Mouse (Mus musculus): ENCODE results near the gene Foxred2.
A peak's percentile ranks its signal among the peaks of the same experiment; 100 is the strongest.

The Foxred2 gene

DNA sequence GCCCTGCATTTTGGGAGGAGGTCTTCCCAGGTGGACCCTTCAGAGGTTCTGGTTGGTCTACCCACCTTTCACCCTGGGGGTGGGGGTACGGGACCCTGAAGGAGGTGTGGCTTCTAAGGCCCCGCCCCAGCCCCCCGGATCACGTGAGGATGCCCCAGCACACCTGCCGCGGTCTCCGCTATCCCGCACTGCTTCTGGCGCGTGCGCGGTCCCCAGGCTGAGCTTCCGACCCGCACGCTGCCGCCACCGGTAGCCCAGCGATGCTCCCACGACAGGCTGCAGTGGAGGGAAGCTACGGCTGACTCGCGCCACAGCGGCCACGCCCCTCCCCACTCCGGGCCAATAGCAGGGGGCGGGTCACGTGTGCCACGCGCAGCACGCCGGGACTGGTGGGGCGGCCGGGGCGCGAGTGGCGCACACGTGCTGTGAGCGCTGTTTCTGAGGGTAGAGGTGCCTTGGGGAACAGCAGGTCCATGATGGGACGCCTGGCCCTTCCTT, at the start of gene Foxred2:
Foxred2 (minus strand) TSS at position 319 of the 498 bp plus-strand sequence.
- peak; percentile 85 for DNase-seq (ENCODE audit: low read depth, low spot score)

DNA sequence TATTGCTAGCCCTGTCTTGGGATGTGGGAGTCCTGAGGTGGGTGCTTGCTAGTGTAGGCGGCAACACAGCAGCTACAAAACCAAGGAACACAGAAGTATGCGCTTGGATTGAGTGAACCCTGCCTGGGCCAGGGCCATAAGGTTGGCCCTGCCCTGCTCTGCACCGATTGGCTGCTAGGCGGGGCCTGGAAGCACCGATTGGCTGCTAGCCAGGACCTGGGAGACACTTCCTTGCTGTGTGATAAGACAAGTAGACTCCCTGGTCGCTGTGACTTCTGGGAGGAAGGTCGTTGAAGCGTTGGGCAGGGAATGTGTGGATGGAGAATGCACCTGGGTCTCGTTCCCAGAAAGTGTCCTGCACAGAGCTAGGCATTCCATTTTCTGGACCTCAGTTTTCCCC, 47.4 kb upstream of the Foxred2 start:
- peak; percentile 93 for DNase-seq (ENCODE audit: low read depth, low spot score)

DNA sequence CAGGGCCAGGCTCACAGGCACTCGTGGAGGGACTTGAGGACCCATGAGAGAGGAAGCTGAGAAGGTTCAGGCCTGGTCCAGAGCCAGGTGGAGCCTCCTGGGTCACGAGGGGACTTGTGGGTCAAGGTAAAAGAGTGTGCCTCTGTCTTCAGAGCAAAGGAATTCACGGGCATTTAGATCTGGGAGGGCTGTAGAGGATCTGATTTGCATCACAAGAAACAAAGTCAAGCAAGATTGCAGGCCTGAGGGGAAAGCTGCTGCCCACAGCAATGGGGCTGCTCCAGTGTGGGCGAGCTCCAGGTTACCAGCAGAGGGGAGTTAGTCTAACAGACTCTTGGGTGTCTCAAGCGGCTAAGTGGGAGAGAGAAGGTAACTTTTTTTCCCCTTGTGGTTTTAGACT, 44.9 kb upstream of the Foxred2 start:
- peak; percentile 83 for DNase-seq (ENCODE audit: low read depth, low spot score)

DNA sequence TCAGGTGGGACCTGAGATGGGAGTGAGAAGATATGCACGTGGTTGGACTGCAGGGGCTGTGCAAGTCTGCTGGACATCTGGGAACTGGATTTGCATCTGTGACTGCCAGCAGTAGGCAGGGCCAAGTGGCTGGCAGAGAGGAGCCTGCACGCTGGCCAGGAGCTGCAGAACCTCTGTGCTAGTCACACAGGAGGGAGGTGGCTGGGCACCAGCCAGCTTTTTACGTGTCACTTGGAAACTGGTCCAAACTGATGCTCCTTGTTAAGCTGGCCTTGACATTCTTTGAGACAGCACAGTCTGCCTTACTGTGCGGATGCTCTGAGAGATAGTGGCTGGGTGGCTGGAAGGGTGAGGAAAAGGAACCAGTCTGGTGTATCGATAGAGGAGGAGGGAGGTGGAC, 32.0 kb upstream of the Foxred2 start:
- no peak for DNase-seq (ENCODE audit: low read depth, low spot score)

DNA sequence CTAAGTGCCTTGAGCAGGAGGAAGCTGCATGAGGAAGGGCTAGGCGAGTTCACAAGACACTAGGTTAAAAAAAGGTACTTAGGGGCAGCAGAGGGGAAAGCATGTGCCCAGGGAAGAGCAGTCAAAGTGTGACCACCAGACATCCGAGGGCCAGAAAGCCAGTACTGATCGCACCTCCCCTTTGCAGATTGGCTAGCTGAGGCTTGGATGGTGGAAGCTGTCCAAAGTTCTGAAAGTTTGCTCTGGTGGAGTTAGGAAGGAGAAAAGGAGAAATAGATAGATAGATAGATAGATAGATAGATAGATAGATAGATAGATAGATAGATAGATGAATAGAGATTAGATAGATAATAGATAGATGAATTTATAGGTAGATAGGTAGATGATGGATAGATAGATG, 26.9 kb upstream of the Foxred2 start:
- DNase-seq (ENCODE audit: low read depth, low spot score), result no peak

DNA sequence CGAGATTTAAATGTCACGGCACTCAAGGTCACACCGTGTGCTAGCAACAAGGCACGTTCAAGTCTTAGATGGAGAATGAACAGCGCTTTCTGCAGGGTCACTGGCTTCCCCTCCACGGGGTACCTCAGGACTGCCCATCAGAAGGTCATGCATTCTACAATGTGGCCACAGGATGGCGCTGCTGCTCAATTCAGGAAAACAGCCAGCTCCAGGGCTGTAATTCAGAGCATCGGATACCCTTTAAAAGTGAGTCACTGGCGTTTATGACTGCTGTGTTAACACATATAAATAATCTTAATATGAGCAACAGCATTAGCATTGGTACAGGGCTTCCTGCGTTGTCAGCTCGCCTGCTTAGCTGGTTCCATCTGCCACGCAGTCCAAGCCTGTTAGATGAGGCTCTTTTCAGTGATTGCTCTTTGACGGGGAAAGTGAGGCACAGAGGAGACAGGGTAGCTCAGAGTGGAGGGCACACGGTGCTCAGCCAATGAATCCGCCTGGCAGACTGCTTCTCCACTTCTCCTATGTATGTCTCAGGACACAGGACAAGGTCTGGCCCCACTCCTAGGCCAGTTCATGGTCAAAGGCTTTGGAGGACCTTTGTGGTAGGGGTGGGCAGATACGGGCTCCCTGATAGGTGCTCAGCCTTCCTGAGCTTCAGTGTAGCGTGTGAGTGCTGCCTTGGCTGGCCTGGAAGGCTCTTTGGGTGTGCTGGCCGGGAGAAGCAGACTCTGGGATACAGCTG, 25.8 kb upstream of the Foxred2 start:
- DNase-seq (ENCODE audit: low read depth, low spot score), result peak; percentile 74

DNA sequence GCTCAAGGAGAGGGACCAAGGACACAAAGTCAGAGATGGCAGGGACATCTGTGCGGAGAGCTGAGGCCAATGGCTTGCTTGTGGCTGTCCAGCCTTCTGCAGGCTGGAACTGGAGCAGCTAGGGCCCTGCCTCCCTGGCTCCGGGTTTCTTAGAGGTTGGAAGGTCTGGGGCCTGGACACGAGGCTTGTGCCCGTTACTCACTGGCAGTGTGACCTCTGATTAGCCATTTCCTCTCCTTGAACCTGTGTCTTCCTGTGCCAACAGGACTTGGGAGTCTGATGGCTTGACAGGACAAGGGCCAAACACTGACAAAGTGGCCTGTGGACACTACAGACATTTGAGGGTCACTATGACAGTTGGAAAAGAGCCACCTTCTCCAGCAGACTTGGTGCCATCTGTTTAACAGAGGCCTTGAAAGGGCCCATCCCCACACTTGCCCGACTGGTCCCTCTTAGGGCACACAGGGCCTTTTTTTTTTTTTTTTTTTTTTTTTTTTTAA, 24.7 kb upstream of the Foxred2 start:
- DNase-seq (ENCODE audit: low read depth, low spot score), result no peak

DNA sequence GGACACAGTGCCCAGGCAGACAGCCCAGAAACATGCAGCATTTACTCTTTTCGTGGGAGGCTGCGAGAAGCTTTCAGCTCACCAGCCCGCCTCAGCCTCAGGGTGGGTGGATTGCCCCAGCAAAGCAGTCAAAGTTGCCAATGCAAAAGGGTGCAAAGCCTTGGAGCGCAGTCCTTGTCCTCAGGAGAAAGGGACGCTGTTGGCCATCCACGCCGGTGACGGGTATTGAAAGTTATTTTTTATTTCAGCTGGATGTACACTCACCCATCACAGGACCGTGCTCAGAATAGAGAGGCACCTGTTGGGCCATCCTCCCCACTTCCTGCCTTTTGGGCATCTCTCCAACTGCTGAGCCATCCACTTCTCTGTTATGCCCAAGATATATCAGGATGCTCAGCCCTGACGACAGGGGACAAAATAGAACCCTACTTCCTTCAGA, 22.9 kb upstream of the Foxred2 start:
- DNase-seq (ENCODE audit: low read depth, low spot score), result no peak

DNA sequence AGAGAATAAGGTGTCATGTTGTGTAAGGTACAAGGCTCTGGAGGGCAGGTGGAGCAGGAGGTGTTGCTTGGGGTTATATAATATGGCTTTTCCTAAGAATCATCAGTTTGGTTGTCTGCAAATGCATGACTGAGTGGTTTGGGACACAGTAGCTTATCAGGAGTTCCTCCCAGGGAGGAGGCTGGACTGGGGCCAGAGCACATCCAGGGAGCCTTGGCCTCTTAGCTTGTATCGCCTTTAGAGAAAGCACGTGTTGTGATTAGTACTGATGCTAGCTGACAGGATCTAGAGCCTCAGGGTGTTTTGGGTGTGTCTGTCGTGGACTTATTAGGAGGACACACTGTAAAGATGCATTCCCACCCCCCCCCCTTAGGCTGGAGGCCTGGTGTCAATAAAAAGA, 21.1 kb upstream of the Foxred2 start:
- no peak for DNase-seq (ENCODE audit: low read depth, low spot score)

DNA sequence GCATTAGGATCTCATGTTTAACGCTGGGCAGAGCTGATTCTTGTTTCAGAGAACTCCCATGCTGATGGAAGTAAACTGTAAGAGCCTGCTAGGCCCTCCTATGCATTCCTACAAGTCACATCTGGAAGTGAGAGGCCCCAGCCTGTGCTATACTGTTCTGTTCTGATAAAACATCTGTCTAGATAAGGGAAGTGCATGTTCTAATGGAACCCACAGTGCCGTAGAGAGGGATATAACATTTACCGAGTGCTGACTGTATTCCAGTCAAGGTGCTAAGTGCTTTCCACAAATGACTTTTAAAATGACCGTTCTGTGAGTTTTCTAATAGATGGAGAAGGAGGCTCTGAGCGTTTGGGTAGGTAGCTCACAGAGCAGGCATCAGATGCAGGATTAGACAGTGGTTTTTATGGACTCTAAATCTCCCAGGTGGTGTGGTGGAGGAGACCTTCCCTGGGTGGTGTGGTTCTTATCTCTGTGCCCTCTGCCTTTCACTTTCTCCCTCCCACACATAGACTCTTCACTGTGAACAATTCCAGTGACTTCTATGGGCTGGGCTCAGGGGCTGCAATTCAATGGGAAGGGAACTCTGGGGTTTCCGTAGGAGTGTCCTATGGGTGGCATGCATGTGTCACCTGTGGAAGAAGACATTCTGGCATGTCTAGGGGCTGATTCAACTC, 17.8 kb upstream of the Foxred2 start:
- DNase-seq (ENCODE audit: low read depth, low spot score), result no peak

DNA sequence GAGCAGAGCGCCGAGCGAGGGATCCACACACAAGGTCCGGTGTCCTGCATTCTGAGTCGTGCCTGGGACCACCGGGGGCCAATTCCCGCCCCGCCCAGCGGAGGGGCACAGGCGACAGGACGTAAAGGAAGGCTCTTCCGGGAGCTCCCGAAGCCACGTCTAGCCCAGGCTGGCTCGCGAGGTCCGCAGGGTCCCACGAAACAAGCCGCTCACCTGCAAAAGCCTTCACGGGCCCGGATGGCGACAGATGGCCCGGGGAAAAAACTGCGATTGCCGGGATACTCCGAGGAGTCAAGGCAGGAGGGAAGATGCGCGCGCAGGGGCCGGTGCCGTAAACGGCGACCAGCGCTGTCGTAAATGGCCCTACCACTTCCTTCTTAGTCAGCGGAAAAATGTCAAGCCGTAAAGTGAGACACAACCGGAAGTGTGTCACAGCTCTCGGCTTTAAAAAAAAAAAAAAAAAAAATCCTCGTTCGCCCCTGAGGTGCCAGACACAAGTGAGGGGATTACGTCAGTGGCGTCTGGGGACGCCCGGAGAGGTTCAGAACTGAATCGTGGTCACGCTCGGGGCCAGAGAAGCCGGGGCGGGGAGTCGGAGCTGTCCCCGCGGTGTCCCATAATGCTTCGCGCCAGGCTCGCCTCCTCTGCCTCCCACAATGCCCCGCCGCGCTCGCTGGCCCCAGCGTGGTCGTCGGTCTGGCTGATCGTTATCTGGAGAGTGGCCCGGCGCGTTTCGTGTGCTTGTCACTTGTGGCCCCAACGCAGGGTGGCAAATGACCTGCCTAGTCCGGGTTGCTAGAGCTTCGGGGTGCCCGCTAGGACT, 14.2 kb upstream of the Foxred2 start, which contains the start of gene Eif3d:
Eif3d (minus strand) TSS at position 344 of the 823 bp plus-strand sequence.
- DNase-seq (ENCODE audit: low read depth, low spot score), result peak; percentile 97

DNA sequence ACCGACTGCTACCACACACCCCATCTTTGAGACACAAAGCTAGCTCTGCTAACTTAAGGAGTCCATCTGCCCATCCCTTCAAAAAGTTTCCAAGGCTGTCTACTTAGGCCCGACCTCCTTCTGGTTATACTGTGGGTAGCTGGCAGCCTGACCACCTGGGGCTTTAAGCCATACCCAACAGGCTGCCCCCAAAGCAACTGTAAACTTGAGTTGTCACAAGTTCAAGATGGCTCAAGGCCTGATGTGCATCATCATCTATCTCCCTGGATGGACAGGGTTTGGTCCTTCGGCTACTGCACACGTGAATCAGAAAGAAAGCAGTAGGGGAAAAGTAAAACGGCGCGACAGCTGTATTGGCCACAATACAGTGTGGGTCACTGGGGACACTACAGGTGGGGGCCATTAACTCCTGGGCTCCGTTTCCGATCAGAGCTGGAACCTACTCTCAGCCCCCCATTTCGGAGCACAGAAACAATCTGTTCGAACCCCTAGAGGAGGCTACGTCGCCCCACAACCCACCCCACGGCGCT, 13.5 kb upstream of the Foxred2 start:
- DNase-seq (ENCODE audit: low read depth, low spot score), result peak; percentile 23

DNA sequence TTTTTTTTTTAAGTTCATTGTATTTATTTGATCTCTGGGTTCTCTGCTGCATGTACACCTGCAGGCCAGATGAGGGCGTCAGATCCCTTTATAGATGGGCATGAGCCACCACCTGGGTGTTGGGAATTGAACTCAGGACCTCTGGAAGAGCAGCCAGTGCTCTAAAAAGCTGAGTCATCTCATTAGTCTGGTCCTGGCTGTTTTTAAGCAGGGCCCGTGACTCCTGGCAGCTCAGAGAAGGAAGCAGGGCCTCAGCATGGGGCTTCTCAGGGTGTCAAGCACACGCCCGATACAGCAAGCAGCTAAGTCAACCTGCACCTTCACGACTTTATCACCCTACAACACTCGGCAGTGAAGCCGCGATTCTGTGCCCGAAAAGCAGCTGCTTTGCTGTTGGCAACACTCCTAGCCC, 8.6 kb upstream of the Foxred2 start:
- peak; percentile 50 for DNase-seq (ENCODE audit: low read depth, low spot score)

DNA sequence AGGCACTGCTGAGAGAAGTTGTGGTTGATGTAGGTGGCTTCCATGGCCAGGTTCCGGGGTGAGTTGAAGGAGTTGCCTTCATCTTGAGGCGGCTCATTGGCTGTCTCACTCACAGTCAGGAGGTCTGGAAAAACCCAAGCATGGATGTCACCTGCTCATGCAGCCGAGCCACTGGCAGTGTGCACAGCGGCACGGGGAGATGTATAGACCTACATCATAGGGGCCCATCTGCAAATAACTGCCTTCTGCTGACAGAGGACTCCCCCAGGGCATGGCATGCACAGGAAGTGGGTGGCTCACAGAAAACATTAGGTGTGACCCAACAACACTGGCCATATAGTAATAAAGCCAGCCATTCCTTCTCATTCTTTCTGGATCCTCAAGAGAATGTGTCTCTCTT, 5.9 kb upstream of the Foxred2 start:
- DNase-seq (ENCODE audit: low read depth, low spot score), result no peak

DNA sequence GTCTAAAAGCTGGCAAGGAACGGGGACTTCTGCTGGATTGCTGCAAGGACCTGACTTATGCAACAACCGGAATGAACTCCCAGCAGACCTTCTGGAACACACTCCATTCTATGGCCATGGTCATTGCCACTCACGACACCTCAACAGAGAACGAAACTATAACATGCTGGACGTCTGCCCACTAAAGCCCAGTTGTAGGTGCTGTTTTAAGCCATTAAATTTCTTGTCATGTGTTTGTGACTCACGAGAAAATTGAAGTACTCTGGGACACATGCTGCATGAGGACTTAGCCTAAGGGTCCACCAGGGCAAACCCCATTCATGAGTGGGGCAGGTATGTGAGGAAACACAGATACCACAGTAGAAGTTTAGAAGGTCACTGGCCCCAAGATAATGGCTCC, 4.2 kb upstream of the Foxred2 start:
- DNase-seq (ENCODE audit: low read depth, low spot score), result no peak

DNA sequence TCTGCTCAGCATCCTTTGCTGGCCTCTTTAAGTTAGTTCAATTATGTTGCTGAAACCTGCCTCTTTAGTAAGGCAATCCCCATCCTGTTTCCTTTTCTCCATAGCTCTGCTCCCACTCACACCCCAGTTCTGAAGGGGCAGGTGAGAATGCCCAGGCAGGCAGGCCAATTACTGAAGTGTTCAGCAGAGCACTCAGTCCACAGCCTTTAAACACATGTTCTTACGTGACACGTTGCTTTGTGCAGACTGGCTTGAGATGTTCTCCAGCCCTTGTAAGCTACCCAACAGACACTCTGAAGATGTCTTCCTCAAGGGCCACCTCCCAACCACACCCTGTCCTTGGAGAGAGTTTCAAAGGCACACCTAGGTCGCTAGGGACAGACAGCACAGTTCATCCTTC, 1.5 kb upstream of the Foxred2 start:
- DNase-seq (ENCODE audit: low read depth, low spot score), result peak; percentile 44

DNA sequence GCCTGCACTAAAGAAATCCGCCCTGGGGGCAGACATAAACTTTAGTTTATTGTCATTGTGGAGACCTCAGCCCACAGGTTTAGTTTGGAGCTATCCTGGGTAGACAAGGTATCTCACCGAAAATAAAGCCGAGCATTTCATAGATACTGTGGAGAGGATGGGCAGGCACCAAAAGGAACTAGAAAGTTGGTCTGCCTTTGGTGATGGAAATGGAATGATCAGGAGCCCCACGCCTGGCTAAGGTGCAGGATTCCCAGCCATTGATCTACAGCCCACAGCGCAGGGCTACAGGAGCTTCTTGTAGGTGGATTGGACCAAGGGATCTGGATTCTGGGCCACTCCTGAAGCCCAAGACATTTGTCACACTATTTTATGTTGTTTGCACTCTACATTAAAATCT, 1.1 kb upstream of the Foxred2 start:
- no peak for DNase-seq (ENCODE audit: low read depth, low spot score)

DNA sequence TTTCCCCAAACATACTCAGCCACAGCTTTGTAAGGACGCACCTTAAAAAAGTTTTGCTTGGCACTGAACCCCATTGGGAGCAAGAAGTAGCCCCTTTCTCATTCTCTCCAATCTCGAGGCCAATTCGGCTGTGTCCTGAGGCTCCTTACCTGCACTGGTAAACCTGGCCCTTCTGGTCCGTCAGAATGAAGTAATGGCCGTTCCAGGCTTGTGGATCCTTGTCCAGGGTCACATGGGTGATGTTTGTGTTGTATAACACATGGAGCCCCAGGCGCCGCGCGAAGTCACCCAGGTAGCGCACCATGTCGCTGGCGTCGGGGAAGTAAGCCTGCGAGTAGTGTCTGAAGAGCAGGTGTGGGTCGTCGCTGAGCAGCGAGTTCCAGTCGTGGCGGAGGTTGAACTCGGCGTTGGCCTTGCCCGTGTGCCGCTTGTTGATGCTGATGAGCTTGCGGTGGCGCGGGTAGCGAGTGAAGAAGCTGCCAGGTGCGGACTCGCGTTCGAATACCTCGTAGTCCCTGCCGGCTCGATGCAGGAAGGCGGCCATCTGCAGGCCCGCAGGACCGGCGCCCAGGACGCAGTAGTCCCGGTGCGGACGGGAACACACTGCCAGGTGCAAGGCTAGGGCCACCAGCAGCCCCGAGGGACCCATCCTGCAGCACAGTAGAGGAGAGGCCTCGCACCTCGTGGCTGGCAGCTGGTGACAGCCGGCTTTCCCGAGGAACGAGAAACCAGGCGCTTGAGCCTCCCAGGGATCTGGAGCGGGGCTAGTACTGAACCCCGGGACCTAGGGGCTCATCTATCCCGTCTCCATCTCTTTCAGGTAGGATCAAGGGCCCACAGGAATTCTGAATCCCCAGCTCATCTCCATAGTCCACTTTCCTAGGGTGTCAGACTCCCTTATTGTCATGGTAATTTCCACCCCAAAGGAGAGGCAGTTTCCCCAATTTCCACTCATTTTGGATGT, 800 bp downstream of the Foxred2 start:
- DNase-seq (ENCODE audit: low read depth, low spot score), result peak; percentile 29

DNA sequence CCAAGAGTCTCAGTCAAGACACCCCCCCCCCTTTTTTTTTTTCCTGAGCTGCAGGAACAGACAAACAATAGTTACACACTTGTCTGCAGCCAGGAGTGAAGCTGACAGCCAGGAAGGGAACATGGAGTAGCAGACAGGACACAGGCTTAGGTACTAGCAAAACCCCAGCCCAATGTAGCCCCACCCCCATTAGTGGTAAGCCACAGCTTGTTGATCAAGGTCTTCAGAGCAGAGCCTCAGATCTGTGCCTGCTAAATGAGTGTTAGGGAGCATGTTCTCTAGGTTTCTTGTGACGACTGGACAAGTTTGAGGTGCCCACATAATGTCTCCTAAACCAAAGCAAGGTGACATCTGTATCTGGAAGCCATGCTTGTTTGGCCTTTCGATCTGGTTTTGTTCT, 2.2 kb downstream of the Foxred2 start:
- no peak for DNase-seq (ENCODE audit: low read depth, low spot score)

DNA sequence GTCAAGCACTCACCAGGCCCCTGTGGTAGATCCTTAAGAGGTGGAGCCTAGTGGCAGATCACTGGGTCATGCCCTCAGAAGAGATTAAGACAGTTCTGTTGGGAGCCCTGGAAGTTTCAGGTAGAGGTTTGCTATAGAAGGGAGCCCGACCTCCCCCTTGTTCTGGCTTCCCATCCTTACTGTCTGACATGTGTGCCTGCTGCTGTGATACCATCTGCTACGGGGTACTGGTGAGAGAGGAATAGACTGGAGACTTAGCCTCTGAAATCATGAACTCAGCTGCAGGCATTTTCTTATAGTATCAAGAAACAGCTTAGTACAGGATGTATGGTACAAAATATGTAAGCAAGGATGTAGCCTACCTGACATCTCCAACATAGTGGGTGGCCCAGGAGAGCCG, 3.6 kb downstream of the Foxred2 start:
- no peak for DNase-seq (ENCODE audit: low read depth, low spot score)

All from R1 (cell line).